In genomic region chr10:6114883-6115622, GRCm38 (mm10) we compare ENCODE assay signal across 10 mouse cellular contexts.
DNase-seq lines count a peak whose midpoint lies in the region; ATAC-seq and TF ChIP-seq lines count a peak whose summit lies in the region.
"Had no signal": no experiment of that assay in that cellular context is flagged by ENCODE, and none has a peak within 500 bp of the region (broad histone marks: within the 10 kb centered on the region; RNA-seq: fewer than 3 reads in every experiment).

No protein-coding gene starts in this region.

- TF ChIP-seq CTCF in forebrain, postnatal 0 days (IDR thresholded peaks at IDR 0.05; ENCODE audit: low read depth), result no peak

- H3K27me3 ChIP-seq in limb, embryonic 14.5 days (ENCODE audit: control insufficient read depth, insufficient read depth, low read length), result no peaks in the 10 kb centered on the region
- H3K27me3 ChIP-seq in limb, embryonic 10.5 days (ENCODE audit: low read depth, poor library complexity, severe bottlenecking), result no peaks in the 10 kb centered on the region
- no peaks in the 10 kb centered on the region for H3K27me3 ChIP-seq in forebrain, postnatal 0 days (ENCODE audit: insufficient read depth, low read length)
- no peaks in the 10 kb centered on the region for H3K27me3 ChIP-seq in midbrain, embryonic 15.5 days (replicated peaks)
- H3K27me3 ChIP-seq: heart, embryonic 15.5 days had no signal

- no peak overlapping the region for H3K27ac ChIP-seq in limb, embryonic 14.5 days (replicated peaks; ENCODE audit: low read depth, low read length)
- no peak overlapping the region for H3K27ac ChIP-seq in limb, embryonic 10.5 days
- H3K27ac ChIP-seq in forebrain, postnatal 0 days (ENCODE audit: low read depth, low read length), result no peak overlapping the region
- no peak overlapping the region for H3K27ac ChIP-seq in midbrain, embryonic 15.5 days
- H3K27ac ChIP-seq: heart, embryonic 15.5 days; macrophage had no signal

- H3K9me3 ChIP-seq in limb, embryonic 14.5 days (ENCODE audit: control insufficient read depth, low read length), result no peaks in the 10 kb centered on the region
- H3K9me3 ChIP-seq in limb, embryonic 10.5 days (replicated peaks), result no peaks in the 10 kb centered on the region
- H3K9me3 ChIP-seq in forebrain, postnatal 0 days (ENCODE audit: low read length), result no peaks in the 10 kb centered on the region
- H3K9me3 ChIP-seq in midbrain, embryonic 15.5 days, result no peaks in the 10 kb centered on the region
- H3K9me3 ChIP-seq: heart, embryonic 15.5 days had no signal

- H3K4me3 ChIP-seq in limb, embryonic 14.5 days (replicated peaks; ENCODE audit: low read length), result no peak overlapping the region
- H3K4me3 ChIP-seq in limb, embryonic 10.5 days, result no peak overlapping the region
- H3K4me3 ChIP-seq in forebrain, postnatal 0 days (ENCODE audit: low read depth, low read length), result no peak overlapping the region
- no peak overlapping the region for H3K4me3 ChIP-seq in midbrain, embryonic 15.5 days
- H3K4me3 ChIP-seq: heart, embryonic 15.5 days had no signal

- 56% methylated on average over 7 of the region's 7 CpGs for WGBS in limb, embryonic 14.5 days
- 85% methylated on average over 7 of the region's 7 CpGs for WGBS in limb, embryonic 10.5 days
- WGBS in forebrain, postnatal 0 days, result 36% methylated on average over 7 of the region's 7 CpGs
- 67% methylated on average over 7 of the region's 7 CpGs for WGBS in midbrain, embryonic 15.5 days

- H3K36me3 ChIP-seq in limb, embryonic 14.5 days (ENCODE audit: control insufficient read depth, insufficient read depth, low read length), result no peaks in the 10 kb centered on the region
- H3K36me3 ChIP-seq in limb, embryonic 10.5 days, result no peaks in the 10 kb centered on the region
- H3K36me3 ChIP-seq in forebrain, postnatal 0 days (ENCODE audit: insufficient read depth), result no peaks in the 10 kb centered on the region
- H3K36me3 ChIP-seq in midbrain, embryonic 15.5 days (replicated peaks), result no peaks in the 10 kb centered on the region
- H3K36me3 ChIP-seq: heart, embryonic 15.5 days had no signal

- peak; percentile 3 for DNase-seq in embryo, embryonic 11 days
- no peak for DNase-seq in embryo, embryonic 9.5 days (ENCODE audit: extremely low spot score)
- peak; percentile 56 for DNase-seq in limb, embryonic 14.5 days (ENCODE audit: low spot score)
- DNase-seq in limb, embryonic 10.5 days (ENCODE audit: low spot score), result no peak
- DNase-seq in forebrain, postnatal 0 days, result peak; percentile 76
- DNase-seq in adipocyte (ENCODE audit: low spot score), result no peak

- no peaks in the 10 kb centered on the region for H3K4me1 ChIP-seq in limb, embryonic 14.5 days (ENCODE audit: control insufficient read depth, insufficient read depth, low read length)
- H3K4me1 ChIP-seq in limb, embryonic 10.5 days, result no peaks in the 10 kb centered on the region
- H3K4me1 ChIP-seq in forebrain, postnatal 0 days (ENCODE audit: insufficient read depth), result no peaks in the 10 kb centered on the region
- H3K4me1 ChIP-seq in midbrain, embryonic 15.5 days, result no peaks in the 10 kb centered on the region
- H3K4me1 ChIP-seq: heart, embryonic 15.5 days had no signal

- no peak for TF ChIP-seq POLR2A in limb, embryonic 14.5 days (IDR thresholded peaks at IDR 0.05; ENCODE audit: borderline replicate concordance, extremely low read depth, insufficient read depth, insufficient read length)

- H3K9ac ChIP-seq in limb, embryonic 14.5 days (ENCODE audit: low read depth, low read length, severe bottlenecking), result no peak overlapping the region
- no peak overlapping the region for H3K9ac ChIP-seq in forebrain, postnatal 0 days
- H3K9ac ChIP-seq in midbrain, embryonic 15.5 days, result no peak overlapping the region
- H3K9ac ChIP-seq: heart, embryonic 15.5 days had no signal

- ATAC-seq in limb, embryonic 14.5 days (ENCODE audit: low FRiP score, low read depth), result peak; percentile 44; the same call in 1 of the 2 replicates
- peak; percentile 86 for ATAC-seq in forebrain, postnatal 0 days
- peak; percentile 90 for ATAC-seq in midbrain, embryonic 15.5 days (replicated peaks)
- ATAC-seq in megakaryocyte, adult 5-6 weeks (ENCODE audit: poor library complexity, severe bottlenecking), result no peak

- H3K4me2 ChIP-seq in limb, embryonic 14.5 days (replicated peaks; ENCODE audit: low read depth, low read length, severe bottlenecking), result no peak overlapping the region
- no peak overlapping the region for H3K4me2 ChIP-seq in forebrain, postnatal 0 days (ENCODE audit: low read depth)
- H3K4me2 ChIP-seq in midbrain, embryonic 15.5 days, result no peak overlapping the region
- H3K4me2 ChIP-seq: heart, embryonic 15.5 days had no signal

Comparison
In these comparisons a context has a peak if more than half of its experiments do, and no peak if none do; other contexts are left out.
1. DNase-seq: peak in embryo, embryonic 11 days (single experiment), limb, embryonic 14.5 days (single experiment) and forebrain, postnatal 0 days (single experiment); none in embryo, embryonic 9.5 days (single experiment), limb, embryonic 10.5 days (single experiment) and adipocyte (single experiment).